Mouse (Mus musculus) forebrain, embryonic 13.5 days (tissue): Measurements from ENCODE around the gene Gjd3. TPM values are rescaled to one million over a fixed set of nuclear protein-coding genes. Genes with fewer than 3 reads are reported as not detected.

Experiments used
- ATAC-seq: fragments of 200-750 bp; cut with Nextera tagmentation; 2 replicates; pipeline ENCODE4 v1.8.0; 2017
- H3K27ac ChIP-seq: fragments of 300-500 bp; sonication (generic); 2 replicates; pipeline ENCODE4 v1.5.1; 2015; ENCODE audit warnings: inconsistent platforms, mild to moderate bottlenecking, moderate library complexity
- H3K27me3 ChIP-seq: fragments of 300-500 bp; sonication (generic); 2 replicates; pipeline ENCODE4 v1.6.1; 2015; ENCODE audit warnings: mild to moderate bottlenecking, inconsistent platforms
- H3K36me3 ChIP-seq: fragments of 300-500 bp; sonication (generic); 2 replicates; pipeline ENCODE4 v1.6.1; 2015; ENCODE audit warnings: mild to moderate bottlenecking, inconsistent platforms; ENCODE audit not compliant: poor library complexity, severe bottlenecking
- H3K4me1 ChIP-seq: fragments of 300-500 bp; sonication (generic); 2 replicates; pipeline ENCODE4 v1.6.1; 2015; ENCODE audit warnings: inconsistent platforms
- H3K4me2 ChIP-seq: fragments of 300-500 bp; sonication (generic); 2 replicates; pipeline ENCODE4 v1.6.1; 2015; ENCODE audit warnings: inconsistent platforms, mild to moderate bottlenecking, moderate library complexity
- H3K4me3 ChIP-seq: fragments of 300-500 bp; sonication (generic); 2 replicates; pipeline ENCODE4 v1.5.1; 2015; ENCODE audit warnings: mild to moderate bottlenecking, inconsistent platforms
- H3K9ac ChIP-seq: fragments of 300-500 bp; sonication (generic); 2 replicates; pipeline ENCODE4 v1.6.1; 2015; ENCODE audit warnings: mild to moderate bottlenecking, inconsistent platforms
- H3K9me3 ChIP-seq: fragments of 300-500 bp; sonication (generic); replicated peaks from 2 replicates; pipeline ENCODE4 v1.6.1; 2016; ENCODE audit warnings: inconsistent platforms
- WGBS: fragments of 180-500 bp; shearing (Covaris S2); methylation state at CpG from one replicate; pipeline ENCODE4 v1.1.7; 2015; 5-methylcytosine and 5-hydroxymethylcytosine counted together
- polyA plus RNA-seq: library from polyadenylated mRNA; unstranded; fragments of >200 nt; fragmentation: Nextera tagmentation; extraction: Ambion mirVana; gene quantifications from 2 replicates; pipeline ENCODE4 v1.2.1, GENCODE M21; 2015

Gjd3 gene
- polyA plus RNA-seq, 1 experiment from 2014 or later: not detected

DNA sequence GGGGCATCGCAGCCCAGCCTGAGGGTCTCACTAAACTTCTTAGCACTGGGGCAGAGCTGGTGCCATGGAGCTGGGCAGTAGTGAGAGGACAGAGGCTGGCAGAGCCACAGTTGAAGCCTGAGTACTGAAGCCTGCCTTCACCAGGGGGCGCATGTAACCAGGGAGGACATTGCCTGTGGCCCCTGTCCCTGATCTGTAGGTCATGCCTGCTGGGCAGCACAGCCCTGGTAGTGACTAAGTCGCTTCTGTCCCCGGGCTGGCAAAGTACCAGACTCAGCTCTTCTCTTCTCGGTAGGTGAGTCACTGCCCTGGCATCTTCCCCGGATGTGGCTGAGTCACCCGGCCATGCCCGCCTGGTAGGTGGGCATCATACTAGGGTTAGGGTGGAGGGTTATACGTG, 49.7 kb downstream of the Gjd3 start:
- no peak overlapping the region for H3K27ac ChIP-seq
- H3K4me3 ChIP-seq: no peak overlapping the region
- H3K4me2 ChIP-seq: 0 out of 2 replicates have a peak overlapping the region, but pooled peaks have one; percentile 1
- peaks cover 74% of the 10 kb centered on the region for H3K4me1 ChIP-seq
- no peak for ATAC-seq
- 50% methylated on average over 9 of the region's 9 CpGs for WGBS
- peaks cover 19% of the 10 kb centered on the region for H3K27me3 ChIP-seq
- H3K36me3 ChIP-seq: no peaks in the 10 kb centered on the region
- no peak overlapping the region for H3K9ac ChIP-seq
- no peaks in the 10 kb centered on the region for H3K9me3 ChIP-seq

DNA sequence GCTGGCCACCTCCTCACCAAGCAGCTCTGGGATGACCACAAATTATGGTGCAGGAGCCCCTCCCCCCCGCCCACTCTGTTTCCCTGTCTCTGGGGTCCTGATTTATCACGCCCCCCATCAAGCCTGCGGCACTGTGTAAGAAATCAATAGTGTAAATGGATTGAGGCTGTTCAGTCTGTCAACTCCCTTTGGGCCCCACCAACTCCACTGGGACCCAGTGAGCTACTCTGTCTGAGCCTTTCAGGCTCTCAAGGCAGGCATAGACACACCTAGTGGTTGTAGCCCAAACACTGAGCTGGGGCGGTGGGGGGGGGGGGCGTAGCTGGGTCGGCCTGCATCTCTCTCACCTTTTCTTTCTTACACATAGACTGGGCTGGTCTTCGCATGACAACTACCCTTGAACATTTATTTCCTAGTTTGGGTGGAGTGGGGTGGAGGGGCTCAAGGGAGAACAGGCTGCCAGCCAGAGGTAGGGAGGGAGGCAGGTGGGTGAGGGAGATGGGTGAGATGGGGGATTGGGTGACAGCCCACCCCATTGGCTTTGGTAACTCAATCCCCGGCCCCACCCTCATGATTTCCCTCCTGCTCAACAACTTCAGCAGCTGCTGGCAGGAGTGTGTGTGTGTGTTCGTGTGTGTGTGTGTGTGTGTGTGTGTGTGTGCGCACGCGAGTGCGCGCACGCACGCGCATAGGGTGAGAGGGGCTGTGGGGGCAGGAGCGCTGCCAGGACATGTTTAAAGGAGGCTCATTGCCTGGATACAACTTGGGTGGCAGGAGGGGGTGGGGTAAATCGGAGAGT, 50.3 kb downstream of the Gjd3 start:
- no peak overlapping the region for H3K9ac ChIP-seq

More for the DNA sequence above, 50.3 kb downstream of the Gjd3 start:
- H3K36me3 ChIP-seq: no peaks in the 10 kb centered on the region
- H3K4me2 ChIP-seq: 0 out of 2 replicates have a peak overlapping the region, but pooled peaks have one; percentile 3
- no peak overlapping the region for H3K27ac ChIP-seq
- no peak for ATAC-seq
- peaks cover 74% of the 10 kb centered on the region for H3K4me1 ChIP-seq
- H3K27me3 ChIP-seq: peaks cover 19% of the 10 kb centered on the region
- 43% methylated on average over 19 of the region's 19 CpGs for WGBS
- no peaks in the 10 kb centered on the region for H3K9me3 ChIP-seq
- H3K4me3 ChIP-seq: no peak overlapping the region

Other genes with a start within 250 kb of the Gjd3 start
- 93.5 and 95.2 TPM in 2 replicates for gene Thra, start 242.4 kb downstream of the Gjd3 start, polyA plus RNA-seq
- 2.1 and 2.3 TPM in 2 replicates for gene Nr1d1, start 207.7 kb downstream of the Gjd3 start, polyA plus RNA-seq
- 31.3 and 32.9 TPM in 2 replicates for gene Msl1, start 187.5 kb downstream of the Gjd3 start, polyA plus RNA-seq
- 46.4 and 51.1 TPM in 2 replicates for gene Casc3, start 178.1 kb downstream of the Gjd3 start, polyA plus RNA-seq
- 2.4 and 3.0 TPM in 2 replicates for gene Rapgefl1, start 146.2 kb downstream of the Gjd3 start, polyA plus RNA-seq
- gene Wipf2, start 119.4 kb downstream of the Gjd3 start, polyA plus RNA-seq: 5.0 and 5.4 TPM in 2 replicates
- gene Cdc6, start 75.2 kb downstream of the Gjd3 start, polyA plus RNA-seq: 23.0 and 26.9 TPM in 2 replicates
- 8.7 and 10.2 TPM in 2 replicates for gene Rara, start 55.2 kb downstream of the Gjd3 start, polyA plus RNA-seq
- 276 and 284 TPM in 2 replicates for gene Top2a, start 41.2 kb upstream of the Gjd3 start, polyA plus RNA-seq
- 131 TPM in 2 replicates for gene Igfbp4, start 58.2 kb upstream of the Gjd3 start, polyA plus RNA-seq
- not detected in 2 replicates for gene Tns4, start 106.3 kb upstream of the Gjd3 start, polyA plus RNA-seq
- 0.14 TPM in 1 of 2 replicates, not detected in the other for gene Ccr7, start 172.1 kb upstream of the Gjd3 start, polyA plus RNA-seq
- 375 and 388 TPM in 2 replicates for gene Smarce1, start 248.0 kb upstream of the Gjd3 start, polyA plus RNA-seq